Mouse (Mus musculus): ENCODE results near the gene Serpind1. TPM values are rescaled to one million over a fixed set of nuclear protein-coding genes. Genes with fewer than 3 reads are reported as not detected.

Gene Serpind1
- 0.10 and 0.37 TPM in 2 replicates for polyA plus RNA-seq (2012; rRNA removed)

DNA sequence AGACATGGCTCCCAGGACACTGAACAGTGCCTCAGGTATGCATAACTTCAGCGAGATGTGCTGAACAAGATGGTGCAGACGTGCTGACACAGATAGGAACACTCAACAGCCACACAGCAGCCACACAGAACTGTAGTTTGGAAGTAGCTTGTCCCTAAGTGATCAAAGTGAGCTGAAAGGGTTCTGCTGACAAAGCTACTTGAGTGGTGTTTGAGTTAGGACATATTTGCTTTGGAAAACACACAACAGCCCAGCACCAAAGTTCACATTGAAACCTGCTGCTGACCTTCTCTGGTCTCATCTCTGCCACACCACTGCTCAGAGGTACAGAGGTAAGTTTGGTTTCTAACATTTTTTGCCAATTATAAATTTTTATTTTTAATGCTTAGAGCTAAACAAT is at the start of gene Serpind1:
Serpind1 (plus strand) TSS at position 256 of the 400 bp plus-strand sequence.

Other genes starting within 250 kb of the Serpind1 start
- gene Ppil2, start 220.1 kb upstream of the Serpind1 start, polyA plus RNA-seq (2012; rRNA removed) = 34.7 and 35.1 TPM in 2 replicates
- gene 2610318N02Rik, start 206.2 kb upstream of the Serpind1 start, polyA plus RNA-seq (2012; rRNA removed) = 2.4 and 2.9 TPM in 2 replicates
- 39.8 and 64.6 TPM in 2 replicates for gene Sdf2l1, start 199.0 kb upstream of the Serpind1 start, polyA plus RNA-seq (2012; rRNA removed)
- gene Ydjc, start 186.8 kb upstream of the Serpind1 start, polyA plus RNA-seq (2012; rRNA removed) = 19.8 and 26.3 TPM in 2 replicates
- 2.2 and 2.6 TPM in 2 replicates for gene Ccdc116, start 184.1 kb upstream of the Serpind1 start, polyA plus RNA-seq (2012; rRNA removed)
- gene Ube2l3, start 128.7 kb upstream of the Serpind1 start, polyA plus RNA-seq (2012; rRNA removed) = 40.3 and 48.5 TPM in 2 replicates
- 0.03 and 0.05 TPM in 2 replicates for gene Rimbp3, start 122.8 kb upstream of the Serpind1 start, polyA plus RNA-seq (2012; rRNA removed)
- gene Hic2, start 97.8 kb upstream of the Serpind1 start, polyA plus RNA-seq (2012; rRNA removed) = 1.7 and 2.4 TPM in 2 replicates
- 4.8 and 5.8 TPM in 2 replicates for gene Tmem191c, start 55.3 kb upstream of the Serpind1 start, polyA plus RNA-seq (2012; rRNA removed)
- 2.0 and 2.1 TPM in 2 replicates for gene Snap29, start 74.6 kb downstream of the Serpind1 start, polyA plus RNA-seq (2012; rRNA removed)
- 23.7 and 30.3 TPM in 2 replicates for gene Pi4ka, start 74.9 kb downstream of the Serpind1 start, polyA plus RNA-seq (2012; rRNA removed)
- 12.7 and 18.1 TPM in 2 replicates for gene Crkl, start 120.6 kb downstream of the Serpind1 start, polyA plus RNA-seq (2012; rRNA removed)
- 0.79 and 1.2 TPM in 2 replicates for gene Aifm3, start 158.2 kb downstream of the Serpind1 start, polyA plus RNA-seq (2012; rRNA removed)
- 112 and 122 TPM in 2 replicates for gene Lztr1, start 177.3 kb downstream of the Serpind1 start, polyA plus RNA-seq (2012; rRNA removed)
- 53.3 and 64.2 TPM in 2 replicates for gene Thap7, start 199.8 kb downstream of the Serpind1 start, polyA plus RNA-seq (2012; rRNA removed)
- 0.09 TPM in 1 of 2 replicates, not detected in the other for gene Lrrc74b, start 229.9 kb downstream of the Serpind1 start, polyA plus RNA-seq (2012; rRNA removed)
- gene P2rx6, start 230.5 kb downstream of the Serpind1 start, polyA plus RNA-seq (2012; rRNA removed) = 1.1 and 2.2 TPM in 2 replicates